Mouse (Mus musculus): ENCODE data around the gene Igf1r. TPM values are rescaled to one million over a fixed set of nuclear protein-coding genes. Genes with fewer than 3 reads are reported as not detected.

The Igf1r gene
- polyA plus RNA-seq, 1 experiment from 2014 or later, result 19.6 TPM

GRCm38 (mm10) chr7:68059690-68060089 lies 107.1 kb downstream of the Igf1r start:
- peaks cover 47% of the 10 kb centered on the region for H3K4me1 ChIP-seq

GRCm38 (mm10) chr7:68061434-68061833 lies 108.8 kb downstream of the Igf1r start:
- no peaks in the 10 kb centered on the region for H3K36me3 ChIP-seq
- no peak overlapping the region for H3K4me3 ChIP-seq
- 57% methylated on average over 9 of the region's 9 CpGs for WGBS
- H3K4me1 ChIP-seq, result peaks cover 54% of the 10 kb centered on the region
- H3K27me3 ChIP-seq, result no peaks in the 10 kb centered on the region
- peak overlapping the region; percentile 71 for H3K27ac ChIP-seq
- H3K9ac ChIP-seq, result no peak overlapping the region
- peak overlapping the region; percentile 25 for H3K4me2 ChIP-seq
- no peak for ATAC-seq (ENCODE audit: borderline replicate concordance, extremely low read depth, low FRiP score, low TSS enrichment)
- no peaks in the 10 kb centered on the region for H3K9me3 ChIP-seq

More at GRCm38 (mm10) chr7:68059690-68060089, 107.1 kb downstream of the Igf1r start:
- Histone ChIP-seq H3K9ac (no peak overlapping the region), H3K4me3 (no peak overlapping the region), H3K4me2 (no peak overlapping the region), H3K36me3 (no peaks in the 10 kb centered on the region), H3K27ac (no peak overlapping the region), H3K27me3 (no peaks in the 10 kb centered on the region), H3K9me3 (no peaks in the 10 kb centered on the region)
- WGBS, result 82% methylated on average over 6 of the region's 6 CpGs
- ATAC-seq (ENCODE audit: borderline replicate concordance, extremely low read depth, low FRiP score, low TSS enrichment), result no peak

GRCm38 (mm10) chr7:68062170-68062848 lies 109.7 kb downstream of the Igf1r start:
- Histone ChIP-seq H3K9me3 (no peaks in the 10 kb centered on the region), H3K27me3 (no peaks in the 10 kb centered on the region), H3K9ac (no peak overlapping the region), H3K36me3 (no peaks in the 10 kb centered on the region), H3K27ac (peak overlapping the region; percentile 71), H3K4me3 (no peak overlapping the region), H3K4me2 (peak overlapping the region; percentile 25), H3K4me1 (peaks cover 54% of the 10 kb centered on the region)
- WGBS, result 50% methylated on average over 13 of the region's 13 CpGs
- ATAC-seq (ENCODE audit: borderline replicate concordance, extremely low read depth, low FRiP score, low TSS enrichment), result peak; percentile 60

GRCm38 (mm10) chr7:68062849-68063208 lies 110.2 kb downstream of the Igf1r start:
- Histone ChIP-seq H3K27me3 (no peaks in the 10 kb centered on the region), H3K4me3 (no peak overlapping the region), H3K9ac (no peak overlapping the region), H3K9me3 (no peaks in the 10 kb centered on the region), H3K36me3 (no peaks in the 10 kb centered on the region), H3K27ac (peak overlapping the region; percentile 71), H3K4me2 (no peak overlapping the region), H3K4me1 (peaks cover 54% of the 10 kb centered on the region)
- 43% methylated on average over 5 of the region's 5 CpGs for WGBS
- no peak; the same call in 1 of the 2 replicates for ATAC-seq (ENCODE audit: borderline replicate concordance, extremely low read depth, low FRiP score, low TSS enrichment)

- Histone ChIP-seq H3K27ac (no peak overlapping the region), H3K9me3 (no peaks in the 10 kb centered on the region), H3K36me3 (no peaks in the 10 kb centered on the region)
These were observed 111.1 kb downstream of the Igf1r start for GRCm38 (mm10) chr7:68063711-68064110.

GRCm38 (mm10) chr7:68064120-68064519 lies 111.5 kb downstream of the Igf1r start:
- Histone ChIP-seq H3K9ac (no peak overlapping the region), H3K4me3 (no peak overlapping the region), H3K9me3 (no peaks in the 10 kb centered on the region), H3K4me2 (no peak overlapping the region), H3K27ac (no peak overlapping the region), H3K36me3 (no peaks in the 10 kb centered on the region), H3K4me1 (peaks cover 66% of the 10 kb centered on the region), H3K27me3 (no peaks in the 10 kb centered on the region)
- ATAC-seq (ENCODE audit: borderline replicate concordance, extremely low read depth, low FRiP score, low TSS enrichment), result no peak
- WGBS, result 91% methylated on average over 8 of the region's 8 CpGs

More at GRCm38 (mm10) chr7:68063711-68064110, 111.1 kb downstream of the Igf1r start:
- no peak for ATAC-seq (ENCODE audit: borderline replicate concordance, extremely low read depth, low FRiP score, low TSS enrichment)
- WGBS, result 87% methylated on average over 9 of the region's 9 CpGs
- no peak overlapping the region for H3K9ac ChIP-seq
- no peaks in the 10 kb centered on the region for H3K27me3 ChIP-seq
- H3K4me1 ChIP-seq, result peaks cover 62% of the 10 kb centered on the region
- no peak overlapping the region for H3K4me2 ChIP-seq
- no peak overlapping the region for H3K4me3 ChIP-seq

GRCm38 (mm10) chr7:68064647-68065362 lies 112.2 kb downstream of the Igf1r start:
- no peak overlapping the region for H3K9ac ChIP-seq

GRCm38 (mm10) chr7:68065904-68066303 lies 113.3 kb downstream of the Igf1r start:
- Histone ChIP-seq H3K9me3 (no peaks in the 10 kb centered on the region), H3K4me1 (peaks cover 78% of the 10 kb centered on the region), H3K9ac (no peak overlapping the region), H3K27me3 (no peaks in the 10 kb centered on the region), H3K4me2 (no peak overlapping the region), H3K4me3 (no peak overlapping the region), H3K36me3 (no peaks in the 10 kb centered on the region), H3K27ac (no peak overlapping the region)
- ATAC-seq (ENCODE audit: borderline replicate concordance, extremely low read depth, low FRiP score, low TSS enrichment), result no peak
- WGBS, result 50% methylated on average over 6 of the region's 6 CpGs

More at GRCm38 (mm10) chr7:68064647-68065362, 112.2 kb downstream of the Igf1r start:
- H3K4me1 ChIP-seq, result peaks cover 73% of the 10 kb centered on the region
- 30% methylated on average over 11 of the region's 11 CpGs for WGBS
- no peak overlapping the region for H3K4me3 ChIP-seq
- H3K9me3 ChIP-seq, result no peaks in the 10 kb centered on the region
- no peaks in the 10 kb centered on the region for H3K36me3 ChIP-seq
- peak overlapping the region; percentile 76 for H3K27ac ChIP-seq
- no peaks in the 10 kb centered on the region for H3K27me3 ChIP-seq
- ATAC-seq (ENCODE audit: borderline replicate concordance, extremely low read depth, low FRiP score, low TSS enrichment), result no peak
- H3K4me2 ChIP-seq, result peak overlapping the region; percentile 11; the same call in 1 of the 2 replicates

GRCm38 (mm10) chr7:68067321-68067720 lies 114.7 kb downstream of the Igf1r start:
- Histone ChIP-seq H3K9ac (no peak overlapping the region), H3K27ac (no peak overlapping the region), H3K4me2 (no peak overlapping the region), H3K4me3 (no peak overlapping the region), H3K9me3 (no peaks in the 10 kb centered on the region), H3K27me3 (no peaks in the 10 kb centered on the region), H3K36me3 (no peaks in the 10 kb centered on the region), H3K4me1 (peaks cover 77% of the 10 kb centered on the region)
- WGBS, result 91% methylated on average over 4 of the region's 4 CpGs
- no peak for ATAC-seq (ENCODE audit: borderline replicate concordance, extremely low read depth, low FRiP score, low TSS enrichment)

- Histone ChIP-seq H3K9me3 (no peaks in the 10 kb centered on the region), H3K9ac (no peak overlapping the region), H3K36me3 (no peaks in the 10 kb centered on the region), H3K27ac (peak overlapping the region; percentile 52), H3K4me3 (no peak overlapping the region), H3K4me1 (peaks cover 75% of the 10 kb centered on the region), H3K4me2 (no peak overlapping the region), H3K27me3 (no peaks in the 10 kb centered on the region)
- 41% methylated on average over 7 of the region's 7 CpGs for WGBS
- ATAC-seq (ENCODE audit: borderline replicate concordance, extremely low read depth, low FRiP score, low TSS enrichment), result peak; percentile 58
These were observed 116.7 kb downstream of the Igf1r start for GRCm38 (mm10) chr7:68069324-68069723.

GRCm38 (mm10) chr7:68070030-68070429 lies 117.4 kb downstream of the Igf1r start:
- no peaks in the 10 kb centered on the region for H3K36me3 ChIP-seq
- H3K4me3 ChIP-seq, result no peak overlapping the region
- no peak overlapping the region for H3K9ac ChIP-seq
- H3K4me2 ChIP-seq, result no peak overlapping the region
- no peaks in the 10 kb centered on the region for H3K9me3 ChIP-seq
- H3K27me3 ChIP-seq, result no peaks in the 10 kb centered on the region
- peak overlapping the region; percentile 52; the same call in 1 of the 2 replicates for H3K27ac ChIP-seq
- peaks cover 75% of the 10 kb centered on the region for H3K4me1 ChIP-seq
- ATAC-seq (ENCODE audit: borderline replicate concordance, extremely low read depth, low FRiP score, low TSS enrichment), result no peak
- 11% methylated on average over 3 of the region's 3 CpGs for WGBS

GRCm38 (mm10) chr7:68070626-68071025 lies 118.0 kb downstream of the Igf1r start:
- ATAC-seq (ENCODE audit: borderline replicate concordance, extremely low read depth, low FRiP score, low TSS enrichment), result peak; percentile 59; the same call in 1 of the 2 replicates
- Histone ChIP-seq H3K4me1 (peaks cover 79% of the 10 kb centered on the region), H3K27ac (peak overlapping the region; percentile 52; the same call in 1 of the 2 replicates), H3K9me3 (no peaks in the 10 kb centered on the region), H3K27me3 (no peaks in the 10 kb centered on the region), H3K4me2 (peak overlapping the region; percentile 22; the same call in 1 of the 2 replicates), H3K36me3 (no peaks in the 10 kb centered on the region), H3K9ac (no peak overlapping the region), H3K4me3 (no peak overlapping the region)
- 7% methylated on average over 7 of the region's 7 CpGs for WGBS
